Mouse (Mus musculus) myocyte (in vitro differentiated cells): ENCODE results near the gene Cacna2d2. TPM values are rescaled to one million over a fixed set of nuclear protein-coding genes. Genes with fewer than 3 reads are reported as not detected.

Source experiments
- H3K27me3 ChIP-seq: one replicate; pipeline ENCODE4 v1.6.1; 2011; ENCODE audit not compliant: control insufficient read depth, insufficient read depth, insufficient read length
- H3K36me3 ChIP-seq: one replicate; pipeline ENCODE4 v1.6.1; 2011; ENCODE audit not compliant: control insufficient read depth, insufficient read depth
- H3K4me2 ChIP-seq: one replicate; pipeline ENCODE4 v1.6.1; 2011; ENCODE audit warnings: low read depth, control low read depth
- H3K4me3 ChIP-seq: one replicate; pipeline ENCODE4 v1.5.1; 2011; ENCODE audit warnings: mild to moderate bottlenecking, control low read depth, moderate library complexity
- H3K79me2 ChIP-seq: one replicate; pipeline ENCODE4 v1.6.1; 2011; ENCODE audit not compliant: control insufficient read depth, insufficient read depth
- H3ac ChIP-seq: one replicate; pipeline ENCODE4 v1.6.1; 2011; ENCODE audit not compliant: control insufficient read depth, insufficient read length
- CEBPB ChIP-seq: IDR thresholded peaks from 2 replicates; pipeline ENCODE4 v1.6.1; 2011; ENCODE audit warnings: mild to moderate bottlenecking, moderate library complexity; ENCODE audit not compliant: poor library complexity, insufficient read depth, severe bottlenecking
- E2F4 ChIP-seq: IDR thresholded peaks from one replicate; pipeline ENCODE4 v1.6.1; 2011; ENCODE audit warnings: mild to moderate bottlenecking, control low read depth, moderate library complexity; ENCODE audit not compliant: insufficient read depth
- MAX ChIP-seq: IDR thresholded peaks from one replicate; pipeline ENCODE4 v1.6.1; 2011; ENCODE audit warnings: low read depth, mild to moderate bottlenecking, control low read depth
- MYOD1 ChIP-seq, 3 experiments: IDR thresholded peaks; one replicate each; pipeline ENCODE4 v1.6.1; 2011; ENCODE audit warnings: control low read depth in 2 of 3, low read depth in 2 of 3, mild to moderate bottlenecking in 2 of 3, moderate library complexity in 1 of 3; ENCODE audit not compliant: insufficient read length in 2 of 3, control insufficient read depth in 1 of 3
- MYOG ChIP-seq, 3 experiments: IDR thresholded peaks; one replicate each; pipeline ENCODE4 v1.6.1; 2011; ENCODE audit warnings: control low read depth in 2 of 3, low read depth in 2 of 3, mild to moderate bottlenecking in 2 of 3; ENCODE audit not compliant: insufficient read length in 2 of 3, control insufficient read depth in 1 of 3, insufficient read depth in 1 of 3
- POLR2A ChIP-seq: IDR thresholded peaks from one replicate; pipeline ENCODE4 v1.6.1; 2011; ENCODE audit warnings: low read depth, mild to moderate bottlenecking, control low read depth, moderate library complexity; ENCODE audit not compliant: insufficient read length
- POLR2AphosphoS2 ChIP-seq: IDR thresholded peaks from one replicate; pipeline ENCODE4 v1.6.1; 2011; ENCODE audit warnings: low read depth, control low read depth; ENCODE audit not compliant: insufficient read length
- REST ChIP-seq: IDR thresholded peaks from one replicate; pipeline ENCODE4 v1.6.1; 2011; ENCODE audit warnings: mild to moderate bottlenecking, control low read depth, moderate library complexity; ENCODE audit not compliant: insufficient read depth, insufficient read length
- SRF ChIP-seq: IDR thresholded peaks from one replicate; pipeline ENCODE4 v1.6.1; 2011; ENCODE audit warnings: low read depth; ENCODE audit not compliant: control insufficient read depth, insufficient read length
- TCF12 ChIP-seq: IDR thresholded peaks from one replicate; pipeline ENCODE4 v1.6.1; 2011; ENCODE audit warnings: mild to moderate bottlenecking, control low read depth; ENCODE audit not compliant: poor library complexity, insufficient read depth, severe bottlenecking
- TCF3 ChIP-seq: IDR thresholded peaks from one replicate; pipeline ENCODE4 v1.6.1; 2011; ENCODE audit warnings: low read depth, control low read depth; ENCODE audit not compliant: insufficient read length
- USF1 ChIP-seq: IDR thresholded peaks from one replicate; pipeline ENCODE4 v1.6.1; 2011; ENCODE audit warnings: low read depth, mild to moderate bottlenecking, control low read depth, moderate library complexity
- polyA plus RNA-seq: library from polyadenylated mRNA; unstranded; fragments of >200 nt; fragmentation: generic; extraction: Trizol; gene quantifications from one replicate; pipeline ENCODE4 v1.2.1, GENCODE M21; 2012; ENCODE audit warnings: missing spikeins

Cacna2d2 gene
- polyA plus RNA-seq, 1 experiment, result 0.50 TPM

DNA sequence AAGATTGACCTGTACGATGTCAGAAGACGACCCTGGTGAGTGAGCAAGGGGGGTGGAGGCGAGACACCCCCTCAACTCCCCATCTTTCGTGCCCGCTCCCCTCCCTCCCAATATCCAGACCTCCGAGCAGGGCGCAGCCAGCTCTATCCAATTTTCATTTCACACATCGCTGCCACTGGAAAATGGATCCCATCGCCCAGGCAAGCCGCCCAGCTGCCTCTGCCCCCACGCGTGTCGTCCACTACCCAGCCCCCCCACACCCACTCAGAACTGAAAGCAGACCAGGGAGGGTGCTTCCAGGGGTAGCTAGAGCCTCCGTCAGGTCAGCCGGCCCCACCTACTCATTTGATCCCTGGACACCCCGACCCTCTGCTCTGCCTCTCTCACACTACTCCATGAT, 112.9 kb downstream of the Cacna2d2 start:
- Histone ChIP-seq H3K36me3 (no peaks in the 10 kb centered on the region), H3K4me2 (no peak overlapping the region), H3K79me2 (no peaks in the 10 kb centered on the region), H3ac (no peak overlapping the region), H3K4me3 (no peak overlapping the region), H3K27me3 (peaks cover 72% of the 10 kb centered on the region)
- no peak for TF ChIP-seq TCF3
- no peak for TF ChIP-seq MYOD1 (IDR thresholded peaks at IDR 0.05; ENCODE audit: control insufficient read depth in 1 of 3, insufficient read length in 2 of 3, low read depth in 2 of 3)
- TF ChIP-seq TCF12, result no peak
- no peak for TF ChIP-seq USF1
- TF ChIP-seq CEBPB, result no peak
- TF ChIP-seq E2F4, result no peak
- TF ChIP-seq MYOG (IDR thresholded peaks at IDR 0.05; ENCODE audit: control insufficient read depth in 1 of 3, insufficient read depth in 1 of 3, insufficient read length in 2 of 3, low read depth in 2 of 3), result no peak

DNA sequence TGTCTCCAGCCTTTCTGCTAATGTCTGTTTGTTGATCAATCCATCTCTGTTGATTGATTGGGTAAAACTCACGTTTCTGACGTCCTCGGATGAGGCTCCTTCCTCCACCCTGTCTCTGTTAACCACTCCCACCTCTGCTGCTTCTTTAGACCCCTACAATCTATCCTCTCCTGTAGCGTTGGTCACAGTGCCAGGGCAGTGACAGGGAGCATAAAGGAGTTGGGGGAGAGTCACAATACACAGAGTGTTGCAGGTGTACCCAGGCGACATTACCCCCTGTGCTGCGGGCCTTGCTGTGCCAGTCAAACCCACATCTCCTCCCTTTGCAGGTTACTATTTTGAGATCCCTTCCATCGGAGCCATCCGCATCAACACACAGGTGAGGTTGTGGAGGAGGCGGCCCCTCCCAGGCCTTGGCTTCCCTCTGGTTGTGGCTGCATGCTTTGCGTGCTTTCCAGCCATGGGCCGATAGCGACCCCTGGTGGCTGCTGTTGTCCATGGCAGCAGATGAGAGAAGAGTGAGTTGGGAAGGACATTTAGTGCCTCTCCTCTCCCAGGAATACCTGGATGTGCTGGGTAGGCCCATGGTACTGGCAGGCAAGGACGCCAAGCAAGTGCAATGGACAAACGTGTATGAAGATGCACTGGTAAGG, 115.0 kb downstream of the Cacna2d2 start:
- TF ChIP-seq POLR2A (no peak), MYOG (IDR thresholded peaks at IDR 0.05; ENCODE audit: control insufficient read depth in 1 of 3, insufficient read depth in 1 of 3, insufficient read length in 2 of 3, low read depth in 2 of 3) (no peak), POLR2AphosphoS2 (no peak), SRF (no peak), MYOD1 (IDR thresholded peaks at IDR 0.05; ENCODE audit: control insufficient read depth in 1 of 3, insufficient read length in 2 of 3, low read depth in 2 of 3) (no peak), TCF12 (no peak), MAX (no peak), E2F4 (no peak), USF1 (no peak), REST (no peak), TCF3 (no peak), CEBPB (no peak)

DNA sequence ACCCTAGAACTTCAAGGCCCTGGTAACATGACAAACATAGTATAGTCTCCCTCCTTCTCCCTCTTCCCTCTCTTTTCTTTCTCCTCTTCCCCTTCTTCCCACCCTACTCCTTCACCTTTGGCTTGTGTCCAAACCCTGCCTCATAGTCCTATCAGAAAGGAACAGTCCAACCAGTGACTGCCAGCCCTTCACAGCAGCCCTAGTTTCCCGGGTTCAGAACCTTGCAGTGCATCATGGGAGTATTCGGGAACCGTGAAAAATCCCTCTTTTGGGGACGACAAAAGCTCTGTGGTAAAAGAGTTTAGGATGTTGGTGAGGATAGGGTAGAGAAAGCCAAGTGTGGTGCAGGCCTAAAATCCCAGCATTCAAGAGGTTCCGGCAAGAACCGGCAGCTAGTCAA, 120.9 kb downstream of the Cacna2d2 start:
- no peak overlapping the region for H3K4me2 ChIP-seq
- TF ChIP-seq MYOD1 (IDR thresholded peaks at IDR 0.05; ENCODE audit: control insufficient read depth in 1 of 3, insufficient read length in 2 of 3, low read depth in 2 of 3), result no peak
- TF ChIP-seq POLR2AphosphoS2, result no peak
- no peaks in the 10 kb centered on the region for H3K36me3 ChIP-seq
- no peak overlapping the region for H3ac ChIP-seq
- H3K4me3 ChIP-seq, result no peak overlapping the region
- no peaks in the 10 kb centered on the region for H3K79me2 ChIP-seq
- peaks cover 63% of the 10 kb centered on the region for H3K27me3 ChIP-seq

More for the DNA sequence above, 115.0 kb downstream of the Cacna2d2 start:
- Histone ChIP-seq H3ac (no peak overlapping the region), H3K4me2 (no peak overlapping the region), H3K79me2 (no peaks in the 10 kb centered on the region), H3K36me3 (no peaks in the 10 kb centered on the region), H3K27me3 (peaks cover 76% of the 10 kb centered on the region), H3K4me3 (no peak overlapping the region)

DNA sequence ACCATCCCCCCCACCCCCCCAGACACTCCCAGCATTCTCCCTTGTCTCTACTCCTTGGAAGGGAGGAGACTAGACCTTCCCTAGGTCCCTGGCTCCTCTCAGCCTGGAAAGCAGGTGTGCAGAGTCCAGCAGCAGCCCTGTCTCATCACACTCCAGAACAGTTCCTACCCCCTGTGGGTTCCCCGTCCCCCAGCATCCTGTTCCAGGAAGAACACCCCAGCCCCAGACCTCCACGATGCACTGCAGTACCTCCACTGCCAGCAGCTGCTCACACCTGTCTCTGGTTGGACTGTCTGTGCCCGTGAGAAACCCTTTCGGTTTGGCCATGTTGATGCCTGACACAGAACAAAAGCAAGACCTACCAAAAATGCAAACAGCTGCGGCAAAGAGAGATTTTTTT, 121.8 kb downstream of the Cacna2d2 start:
- peak overlapping the region; percentile 12 for H3K4me2 ChIP-seq
- TF ChIP-seq MYOD1 (IDR thresholded peaks at IDR 0.05; ENCODE audit: control insufficient read depth in 1 of 3, insufficient read length in 2 of 3, low read depth in 2 of 3), result peak in 2 of 3 experiments; percentile 74 to 77
- TF ChIP-seq MAX, result no peak
- TF ChIP-seq MYOG (IDR thresholded peaks at IDR 0.05; ENCODE audit: control insufficient read depth in 1 of 3, insufficient read depth in 1 of 3, insufficient read length in 2 of 3, low read depth in 2 of 3), result peak; percentile 22 to 80 (median 68)
- TF ChIP-seq POLR2A, result no peak
- no peak for TF ChIP-seq USF1
- no peak overlapping the region for H3K4me3 ChIP-seq
- H3K36me3 ChIP-seq, result no peaks in the 10 kb centered on the region
- H3K79me2 ChIP-seq, result no peaks in the 10 kb centered on the region
- peaks cover 70% of the 10 kb centered on the region for H3K27me3 ChIP-seq
- no peak overlapping the region for H3ac ChIP-seq

DNA sequence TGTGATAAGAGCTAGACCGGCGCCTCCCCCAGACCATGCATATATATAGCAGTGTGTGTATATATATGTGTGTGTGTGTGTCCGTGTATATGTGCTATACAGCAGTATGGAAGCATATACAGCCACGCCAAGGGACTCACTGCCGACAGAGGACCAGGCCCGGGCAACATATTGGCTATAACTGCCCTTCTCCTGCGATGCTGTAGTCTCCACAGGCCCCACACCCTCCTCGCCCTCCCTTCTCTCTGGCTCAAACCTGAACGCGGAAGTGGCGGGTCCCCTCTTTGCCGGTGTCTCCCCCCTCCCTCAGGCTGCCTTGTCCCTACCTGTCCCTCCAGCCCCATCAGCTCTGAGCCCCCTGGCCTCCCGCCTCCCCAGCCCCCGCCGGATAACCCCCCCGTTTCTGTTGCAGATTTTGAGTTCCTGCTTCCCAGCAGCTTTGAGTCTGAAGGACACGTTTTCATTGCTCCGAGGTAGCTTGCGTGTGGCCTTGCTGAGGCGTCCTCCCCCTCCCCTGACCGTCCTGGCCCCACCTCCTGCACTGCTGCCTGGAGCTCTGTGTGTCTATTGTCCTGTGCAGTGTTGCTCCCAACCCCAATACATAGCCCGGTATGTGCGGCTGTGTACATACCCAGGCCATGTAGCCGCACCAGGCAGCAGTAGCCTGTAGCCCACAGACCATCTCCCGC, 122.4 kb downstream of the Cacna2d2 start:
- Histone ChIP-seq H3K79me2 (no peaks in the 10 kb centered on the region), H3K4me3 (no peak overlapping the region), H3ac (no peak overlapping the region), H3K27me3 (peaks cover 75% of the 10 kb centered on the region), H3K36me3 (no peaks in the 10 kb centered on the region), H3K4me2 (peak overlapping the region; percentile 12)
- TF ChIP-seq TCF3, result no peak
- no peak for TF ChIP-seq USF1
- no peak for TF ChIP-seq SRF
- no peak for TF ChIP-seq REST
- TF ChIP-seq MYOD1 (IDR thresholded peaks at IDR 0.05; ENCODE audit: control insufficient read depth in 1 of 3, insufficient read length in 2 of 3, low read depth in 2 of 3), result no peak
- TF ChIP-seq CEBPB, result no peak
- TF ChIP-seq POLR2A, result no peak
- no peak for TF ChIP-seq MYOG (IDR thresholded peaks at IDR 0.05; ENCODE audit: control insufficient read depth in 1 of 3, insufficient read depth in 1 of 3, insufficient read length in 2 of 3, low read depth in 2 of 3)
- TF ChIP-seq MAX, result no peak
- TF ChIP-seq POLR2AphosphoS2, result no peak
- TF ChIP-seq E2F4, result no peak
- no peak for TF ChIP-seq TCF12
